Mouse (Mus musculus) heart, adult 2 months (tissue): Measurements from ENCODE around the gene Pde4c.

Experiments
- EP300 ChIP-seq: fragments of 200-500 bp; IDR thresholded peaks from 2 replicates; pipeline ENCODE4 v1.6.1; 2011; ENCODE audit warnings: low read depth, low read length, control low read depth; ENCODE audit not compliant: insufficient read depth
- POLR2A ChIP-seq: fragments of 200-500 bp; IDR thresholded peaks from 2 replicates; pipeline ENCODE4 v1.6.1; 2011; ENCODE audit warnings: mild to moderate bottlenecking, low read depth, low read length, control low read depth; ENCODE audit not compliant: insufficient read depth

DNA sequence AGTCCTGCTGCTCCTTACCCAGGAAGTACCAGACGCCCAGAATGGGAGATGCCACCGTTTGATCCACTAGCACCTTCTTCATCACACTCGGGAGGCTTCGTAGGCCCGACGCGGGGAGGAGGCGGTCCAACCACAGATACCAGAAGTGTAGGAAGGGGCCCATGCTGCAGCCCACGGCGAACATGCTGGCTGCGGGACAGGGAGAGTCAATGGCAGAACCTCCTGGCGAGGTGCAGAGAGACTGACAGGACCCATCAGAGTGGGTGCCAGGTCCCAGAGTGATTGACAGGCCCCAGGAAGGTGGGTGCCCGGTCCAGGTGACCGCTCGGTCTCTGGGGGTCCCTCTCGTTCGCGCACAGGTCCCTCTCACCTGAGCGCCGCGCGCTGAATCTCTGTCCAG, 36.8 kb downstream of the Pde4c start:
- TF ChIP-seq EP300, result no peak
- TF ChIP-seq POLR2A, result no peak
